Mouse (Mus musculus): ENCODE results near the gene Zfhx3. TPM values are rescaled to one million over a fixed set of nuclear protein-coding genes. Genes with fewer than 3 reads are reported as not detected.

The Zfhx3 gene
- polyA plus RNA-seq, 1 experiment from 2014 or later, result 27.5 TPM

GRCm38 (mm10) chr8:108702201-108702600, 759.8 kb downstream of the Zfhx3 start:
- WGBS, result 0% methylated on average over 1 of the region's 1 CpGs
- Histone ChIP-seq H3K36me3 (replicated peaks; ENCODE audit: control insufficient read depth, insufficient read depth, low read depth, low read length) (no peaks in the 10 kb centered on the region), H3K4me3 (ENCODE audit: low read depth, low read length) (peak overlapping the region; percentile 91; the same call in 1 of the 2 replicates), H3K4me2 (ENCODE audit: low read depth, low read length) (peak overlapping the region; percentile 3; the same call in 1 of the 2 replicates), H3K9me3 (replicated peaks; ENCODE audit: control insufficient read depth, low read length) (no peaks in the 10 kb centered on the region), H3K27me3 (ENCODE audit: control insufficient read depth, insufficient read depth, low read length) (no peaks in the 10 kb centered on the region), H3K27ac (replicated peaks; ENCODE audit: low read depth, low read length) (no peak overlapping the region; the same call in 1 of the 2 replicates), H3K9ac (replicated peaks; ENCODE audit: low read length) (peak overlapping the region; percentile 46), H3K4me1 (ENCODE audit: control insufficient read depth, insufficient read depth, low read length) (peaks cover 2% of the 10 kb centered on the region)
- DNase-seq (ENCODE audit: low spot score) (peak; percentile 39), ATAC-seq (replicated peaks; ENCODE audit: insufficient number of reproducible peaks, low FRiP score, low TSS enrichment, low read depth) (no peak)

- no peak for ATAC-seq (replicated peaks; ENCODE audit: insufficient number of reproducible peaks, low FRiP score, low TSS enrichment, low read depth)
- Histone ChIP-seq H3K27ac (replicated peaks; ENCODE audit: low read depth, low read length) (peak overlapping the region; percentile 99), H3K9me3 (replicated peaks; ENCODE audit: control insufficient read depth, low read length) (no peaks in the 10 kb centered on the region), H3K4me1 (ENCODE audit: control insufficient read depth, insufficient read depth, low read length) (peaks cover 3% of the 10 kb centered on the region), H3K4me3 (ENCODE audit: low read depth, low read length) (peak overlapping the region; percentile 91), H3K4me2 (ENCODE audit: low read depth, low read length) (peak overlapping the region; percentile 36), H3K36me3 (replicated peaks; ENCODE audit: control insufficient read depth, insufficient read depth, low read depth, low read length) (no peaks in the 10 kb centered on the region), H3K27me3 (ENCODE audit: control insufficient read depth, insufficient read depth, low read length) (no peaks in the 10 kb centered on the region), H3K9ac (replicated peaks; ENCODE audit: low read length) (peak overlapping the region; percentile 56)
- no peak for DNase-seq (ENCODE audit: low spot score)
- WGBS, result 44% methylated on average over 2 of the region's 2 CpGs
Measured at GRCm38 (mm10) chr8:108705751-108706150, 763.3 kb downstream of the Zfhx3 start.

DNA sequence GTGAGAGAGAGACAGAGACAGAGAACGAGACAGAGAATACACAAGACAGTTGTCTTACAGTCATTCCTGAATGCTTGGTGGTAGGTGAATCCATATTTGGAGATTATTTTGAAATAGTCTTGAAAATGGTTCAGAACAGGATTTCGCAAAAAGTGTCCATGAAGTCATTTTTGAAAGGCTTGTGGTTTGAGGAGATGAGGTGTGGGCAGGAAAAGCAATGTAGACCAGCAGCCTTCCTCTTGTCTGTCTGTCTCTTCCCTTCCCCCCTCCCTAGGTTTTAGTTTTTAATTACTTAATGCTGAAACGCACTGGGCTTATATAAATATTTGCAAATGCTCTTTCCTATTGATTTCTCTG, 764.0 kb downstream of the Zfhx3 start:
- H3K4me1 ChIP-seq (ENCODE audit: control insufficient read depth, insufficient read depth, low read length), result peaks cover 5% of the 10 kb centered on the region
- DNase-seq (ENCODE audit: low spot score), result no peak
- ATAC-seq (replicated peaks; ENCODE audit: insufficient number of reproducible peaks, low FRiP score, low TSS enrichment, low read depth), result no peak
- no peaks in the 10 kb centered on the region for H3K9me3 ChIP-seq (replicated peaks; ENCODE audit: control insufficient read depth, low read length)
- H3K27ac ChIP-seq (replicated peaks; ENCODE audit: low read depth, low read length), result peak overlapping the region; percentile 56
- H3K4me2 ChIP-seq (ENCODE audit: low read depth, low read length), result peak overlapping the region; percentile 36; the same call in 1 of the 2 replicates
- peak overlapping the region; percentile 91 for H3K4me3 ChIP-seq (ENCODE audit: low read depth, low read length)
- WGBS, result 42% methylated on average over 3 of the region's 3 CpGs
- peak overlapping the region; percentile 56 for H3K9ac ChIP-seq (replicated peaks; ENCODE audit: low read length)
- no peaks in the 10 kb centered on the region for H3K36me3 ChIP-seq (replicated peaks; ENCODE audit: control insufficient read depth, insufficient read depth, low read depth, low read length)
- no peaks in the 10 kb centered on the region for H3K27me3 ChIP-seq (ENCODE audit: control insufficient read depth, insufficient read depth, low read length)

GRCm38 (mm10) chr8:108706848-108707541, 764.6 kb downstream of the Zfhx3 start:
- no peaks in the 10 kb centered on the region for H3K9me3 ChIP-seq (replicated peaks; ENCODE audit: control insufficient read depth, low read length)
- H3K36me3 ChIP-seq (replicated peaks; ENCODE audit: control insufficient read depth, insufficient read depth, low read depth, low read length), result no peaks in the 10 kb centered on the region
- no peak for ATAC-seq (replicated peaks; ENCODE audit: insufficient number of reproducible peaks, low FRiP score, low TSS enrichment, low read depth)
- H3K4me3 ChIP-seq (ENCODE audit: low read depth, low read length), result peak overlapping the region; percentile 91
- WGBS, result 21% methylated on average over 6 of the region's 6 CpGs
- H3K27me3 ChIP-seq (ENCODE audit: control insufficient read depth, insufficient read depth, low read length), result no peaks in the 10 kb centered on the region
- no peak for DNase-seq (ENCODE audit: low spot score)
- H3K27ac ChIP-seq (replicated peaks; ENCODE audit: low read depth, low read length), result peak overlapping the region; percentile 56
- peaks cover 9% of the 10 kb centered on the region for H3K4me1 ChIP-seq (ENCODE audit: control insufficient read depth, insufficient read depth, low read length)
- H3K9ac ChIP-seq (replicated peaks; ENCODE audit: low read length), result peak overlapping the region; percentile 56
- H3K4me2 ChIP-seq (ENCODE audit: low read depth, low read length), result peak overlapping the region; percentile 36

GRCm38 (mm10) chr8:108707576-108708281, 765.3 kb downstream of the Zfhx3 start:
- Histone ChIP-seq H3K4me1 (ENCODE audit: control insufficient read depth, insufficient read depth, low read length) (peaks cover 11% of the 10 kb centered on the region), H3K9me3 (replicated peaks; ENCODE audit: control insufficient read depth, low read length) (no peaks in the 10 kb centered on the region), H3K27me3 (ENCODE audit: control insufficient read depth, insufficient read depth, low read length) (no peaks in the 10 kb centered on the region), H3K4me3 (ENCODE audit: low read depth, low read length) (no peak overlapping the region), H3K9ac (replicated peaks; ENCODE audit: low read length) (no peak overlapping the region), H3K27ac (replicated peaks; ENCODE audit: low read depth, low read length) (no peak overlapping the region; the same call in 1 of the 2 replicates), H3K4me2 (ENCODE audit: low read depth, low read length) (peak overlapping the region; percentile 24), H3K36me3 (replicated peaks; ENCODE audit: control insufficient read depth, insufficient read depth, low read depth, low read length) (no peaks in the 10 kb centered on the region)
- DNase-seq (ENCODE audit: low spot score) (no peak), ATAC-seq (replicated peaks; ENCODE audit: insufficient number of reproducible peaks, low FRiP score, low TSS enrichment, low read depth) (no peak)
- WGBS, result 18% methylated on average over 5 of the region's 5 CpGs

- Histone ChIP-seq H3K4me1 (ENCODE audit: control insufficient read depth, insufficient read depth, low read length) (peaks cover 18% of the 10 kb centered on the region), H3K9ac (replicated peaks; ENCODE audit: low read length) (no peak overlapping the region), H3K27ac (replicated peaks; ENCODE audit: low read depth, low read length) (no peak overlapping the region), H3K4me2 (ENCODE audit: low read depth, low read length) (no peak overlapping the region), H3K4me3 (ENCODE audit: low read depth, low read length) (no peak overlapping the region), H3K36me3 (replicated peaks; ENCODE audit: control insufficient read depth, insufficient read depth, low read depth, low read length) (no peaks in the 10 kb centered on the region), H3K9me3 (replicated peaks; ENCODE audit: control insufficient read depth, low read length) (no peaks in the 10 kb centered on the region), H3K27me3 (ENCODE audit: control insufficient read depth, insufficient read depth, low read length) (no peaks in the 10 kb centered on the region)
- ATAC-seq (replicated peaks; ENCODE audit: insufficient number of reproducible peaks, low FRiP score, low TSS enrichment, low read depth) (no peak), DNase-seq (ENCODE audit: low spot score) (no peak)
- 19% methylated on average over 8 of the region's 8 CpGs for WGBS
Measured at GRCm38 (mm10) chr8:108708833-108709387, 766.5 kb downstream of the Zfhx3 start.

DNA sequence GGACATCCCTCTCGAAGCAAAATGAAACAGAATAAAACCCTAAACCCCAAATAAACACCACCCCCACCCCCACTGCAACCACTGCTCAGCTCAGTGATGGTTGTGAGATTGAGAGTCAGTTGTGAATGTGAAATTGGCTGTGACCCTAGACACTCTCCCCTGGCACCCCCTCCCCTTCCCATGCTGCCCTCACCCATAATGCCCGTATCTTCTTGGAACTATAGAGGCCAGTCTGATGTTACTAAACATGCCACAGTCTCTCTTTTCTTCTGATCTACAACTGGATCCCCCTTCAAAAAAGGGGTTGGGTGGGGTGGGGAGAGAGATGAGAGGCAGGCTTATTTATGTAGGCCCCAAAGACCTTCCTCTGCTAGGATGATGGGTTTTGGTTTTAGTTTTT, 767.0 kb downstream of the Zfhx3 start:
- Histone ChIP-seq H3K4me2 (ENCODE audit: low read depth, low read length) (no peak overlapping the region), H3K36me3 (replicated peaks; ENCODE audit: control insufficient read depth, insufficient read depth, low read depth, low read length) (no peaks in the 10 kb centered on the region), H3K9ac (replicated peaks; ENCODE audit: low read length) (no peak overlapping the region), H3K4me1 (ENCODE audit: control insufficient read depth, insufficient read depth, low read length) (peaks cover 18% of the 10 kb centered on the region), H3K9me3 (replicated peaks; ENCODE audit: control insufficient read depth, low read length) (no peaks in the 10 kb centered on the region), H3K27ac (replicated peaks; ENCODE audit: low read depth, low read length) (no peak overlapping the region), H3K4me3 (ENCODE audit: low read depth, low read length) (no peak overlapping the region), H3K27me3 (ENCODE audit: control insufficient read depth, insufficient read depth, low read length) (no peaks in the 10 kb centered on the region)
- DNase-seq (ENCODE audit: low spot score) (no peak), ATAC-seq (replicated peaks; ENCODE audit: insufficient number of reproducible peaks, low FRiP score, low TSS enrichment, low read depth) (no peak)
- WGBS, result 55% methylated on average over 2 of the region's 2 CpGs

Measured in embryonic facial prominence, embryonic 11.5 days (tissue).